12 mouse cellular contexts compared by ENCODE assay signal in the genomic region with DNA sequence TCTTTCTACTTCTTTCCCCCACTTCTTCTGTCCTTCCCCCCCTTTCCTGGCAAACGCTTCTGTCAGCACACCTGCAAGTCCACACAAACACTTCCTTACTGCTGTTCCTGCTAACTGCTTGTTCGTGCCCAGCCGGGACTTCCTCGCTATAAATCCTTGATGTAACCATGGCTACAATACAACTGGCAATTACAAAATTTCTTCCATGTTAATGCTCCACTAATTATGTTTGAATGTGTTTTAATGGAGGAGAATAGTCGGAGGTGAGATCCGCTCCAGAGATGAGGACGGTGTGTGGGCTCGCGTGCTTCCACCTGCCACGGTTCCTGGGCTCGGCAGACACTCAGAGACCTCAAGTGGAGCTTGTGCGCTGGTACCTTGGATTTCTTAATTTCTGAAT.
DNase-seq lines count a peak whose midpoint lies in the region; ATAC-seq and TF ChIP-seq lines count a peak whose summit lies in the region.
"Had no signal": no experiment of that assay in that cellular context is flagged by ENCODE, and none has a peak within 500 bp of the region (broad histone marks: within the 10 kb centered on the region; RNA-seq: fewer than 3 reads in every experiment).

No protein-coding gene starts in this region.

- WGBS in forebrain, embryonic 11.5 days: 69% methylated on average over 12 of the region's 12 CpGs
- 87% methylated on average over 12 of the region's 12 CpGs for WGBS in forebrain, embryonic 10.5 days
- 55% methylated on average over 12 of the region's 12 CpGs for WGBS in hindbrain, embryonic 16.5 days
- WGBS in midbrain, postnatal 0 days: 64% methylated on average over 12 of the region's 12 CpGs

- no peak overlapping the region for H3K9ac ChIP-seq in forebrain, embryonic 11.5 days (ENCODE audit: low read length)
- H3K9ac ChIP-seq in hindbrain, embryonic 16.5 days (ENCODE audit: low read depth, low read length): no peak overlapping the region
- no peak overlapping the region for H3K9ac ChIP-seq in midbrain, postnatal 0 days (replicated peaks; ENCODE audit: low read length, poor library complexity, severe bottlenecking)
- H3K9ac ChIP-seq: limb, embryonic 13.5 days; lung, embryonic 15.5 days had no signal

- H3K4me2 ChIP-seq in forebrain, embryonic 11.5 days (ENCODE audit: low read depth, low read length, severe bottlenecking): no peak overlapping the region
- peak overlapping the region; percentile 22; the same call in 1 of the 2 replicates for H3K4me2 ChIP-seq in hindbrain, embryonic 16.5 days (ENCODE audit: low read length)
- H3K4me2 ChIP-seq in midbrain, postnatal 0 days (ENCODE audit: low read depth, low read length, poor library complexity, severe bottlenecking): peak overlapping the region; percentile 15; the same call in 1 of the 2 replicates
- H3K4me2 ChIP-seq: limb, embryonic 13.5 days; lung, embryonic 15.5 days had no signal

- no peaks in the 10 kb centered on the region for H3K27me3 ChIP-seq in forebrain, embryonic 11.5 days (ENCODE audit: control insufficient read depth, insufficient read depth, low read length)
- no peaks in the 10 kb centered on the region for H3K27me3 ChIP-seq in forebrain, embryonic 10.5 days (ENCODE audit: poor library complexity, severe bottlenecking)
- H3K27me3 ChIP-seq in E14TG2a.4 (ENCODE audit: insufficient read depth, low read length): no peaks in the 10 kb centered on the region; the same call in 1 of the 2 replicates
- no peaks in the 10 kb centered on the region for H3K27me3 ChIP-seq in hindbrain, embryonic 16.5 days (replicated peaks; ENCODE audit: control insufficient read depth, insufficient read depth, low read length)
- no peaks in the 10 kb centered on the region for H3K27me3 ChIP-seq in midbrain, postnatal 0 days (ENCODE audit: insufficient read depth, low read length)
- H3K27me3 ChIP-seq: limb, embryonic 13.5 days; lung, embryonic 15.5 days had no signal

- no peak overlapping the region for H3K4me3 ChIP-seq in forebrain, embryonic 11.5 days (ENCODE audit: low read depth, low read length)
- H3K4me3 ChIP-seq in forebrain, embryonic 10.5 days: no peak overlapping the region
- H3K4me3 ChIP-seq in E14TG2a.4 (replicated peaks; ENCODE audit: low read length): peak overlapping the region; percentile 23; the same call in 1 of the 2 replicates
- no peak overlapping the region for H3K4me3 ChIP-seq in hindbrain, embryonic 16.5 days (ENCODE audit: low read length)
- 0 out of 2 replicates have a peak overlapping the region, but pooled peaks have one; percentile 8 for H3K4me3 ChIP-seq in midbrain, postnatal 0 days (ENCODE audit: low read depth, low read length)
- H3K4me3 ChIP-seq: limb, embryonic 13.5 days; lung, embryonic 15.5 days had no signal

- no peak overlapping the region for H3K27ac ChIP-seq in forebrain, embryonic 11.5 days (ENCODE audit: low read depth, low read length)
- H3K27ac ChIP-seq in forebrain, embryonic 10.5 days: no peak overlapping the region
- no peak overlapping the region for H3K27ac ChIP-seq in hindbrain, embryonic 16.5 days (ENCODE audit: low read depth, low read length)
- H3K27ac ChIP-seq in midbrain, postnatal 0 days (ENCODE audit: low read depth, low read length): no peak overlapping the region
- H3K27ac ChIP-seq: limb, embryonic 13.5 days; lung, embryonic 15.5 days; stomach, postnatal 0 days had no signal

- ATAC-seq in forebrain, embryonic 11.5 days (replicated peaks; ENCODE audit: low FRiP score): peak; percentile 39; the same call in 1 of the 2 replicates
- ATAC-seq in hindbrain, embryonic 16.5 days: peak; percentile 81
- ATAC-seq in midbrain, postnatal 0 days (ENCODE audit: low FRiP score): no peak

- no peak for DNase-seq in forebrain, embryonic 11.5 days (ENCODE audit: low spot score)
- no peak for DNase-seq in forebrain, embryonic 10.5 days (ENCODE audit: extremely low spot score, low spot score)
- peak; percentile 28 for DNase-seq in midbrain, postnatal 0 days (ENCODE audit: low spot score)
- no peak for DNase-seq in urinary bladder, postnatal 10 days (ENCODE audit: low spot score)
- no peak for DNase-seq in lung, adult 18-20 months
- no peak for DNase-seq in kidney, adult 8-10 months
- DNase-seq: kidney, postnatal 10 days had no signal

- H3K4me1 ChIP-seq in forebrain, embryonic 11.5 days (replicated peaks; ENCODE audit: control insufficient read depth, insufficient read depth, low read length): no peaks in the 10 kb centered on the region; the same call in 1 of the 2 replicates
- H3K4me1 ChIP-seq in forebrain, embryonic 10.5 days: peaks cover 9% of the 10 kb centered on the region; the same call in 1 of the 2 replicates
- H3K4me1 ChIP-seq in E14TG2a.4 (replicated peaks; ENCODE audit: low read depth, low read length): no peaks in the 10 kb centered on the region; the same call in 1 of the 2 replicates
- H3K4me1 ChIP-seq in hindbrain, embryonic 16.5 days (ENCODE audit: control insufficient read depth, insufficient read depth, low read depth, low read length): no peaks in the 10 kb centered on the region
- H3K4me1 ChIP-seq in midbrain, postnatal 0 days (ENCODE audit: insufficient read depth, low read length): no peaks in the 10 kb centered on the region
- H3K4me1 ChIP-seq: limb, embryonic 13.5 days; lung, embryonic 15.5 days had no signal

- H3K36me3 ChIP-seq in forebrain, embryonic 11.5 days (ENCODE audit: control insufficient read depth, insufficient read depth, low read length): no peaks in the 10 kb centered on the region
- H3K36me3 ChIP-seq in forebrain, embryonic 10.5 days (replicated peaks): no peaks in the 10 kb centered on the region
- no peaks in the 10 kb centered on the region for H3K36me3 ChIP-seq in E14TG2a.4 (ENCODE audit: insufficient read depth, low read length)
- H3K36me3 ChIP-seq in hindbrain, embryonic 16.5 days (ENCODE audit: control insufficient read depth, insufficient read depth, low read length): no peaks in the 10 kb centered on the region
- H3K36me3 ChIP-seq in midbrain, postnatal 0 days (ENCODE audit: insufficient read depth, low read length): no peaks in the 10 kb centered on the region
- H3K36me3 ChIP-seq: limb, embryonic 13.5 days; lung, embryonic 15.5 days had no signal

- no peaks in the 10 kb centered on the region for H3K9me3 ChIP-seq in forebrain, embryonic 11.5 days (ENCODE audit: control insufficient read depth, low read length)
- no peaks in the 10 kb centered on the region for H3K9me3 ChIP-seq in forebrain, embryonic 10.5 days
- no peaks in the 10 kb centered on the region for H3K9me3 ChIP-seq in E14TG2a.4 (ENCODE audit: low read length)
- no peaks in the 10 kb centered on the region for H3K9me3 ChIP-seq in hindbrain, embryonic 16.5 days (ENCODE audit: control insufficient read depth, low read length)
- no peaks in the 10 kb centered on the region for H3K9me3 ChIP-seq in midbrain, postnatal 0 days (ENCODE audit: low read length)
- H3K9me3 ChIP-seq: limb, embryonic 13.5 days; lung, embryonic 15.5 days had no signal

- no peak for TF ChIP-seq CTCF in E14TG2a.4 (conservative IDR thresholded peaks at IDR 0.05; ENCODE audit: low read length)
- no peak for TF ChIP-seq CTCF in midbrain, postnatal 0 days (IDR thresholded peaks at IDR 0.05)

Comparison
In these comparisons a context has a peak if more than half of its experiments do, and no peak if none do; other contexts are left out.
1. H3K4me3 ChIP-seq: peak in E14TG2a.4 (single experiment) and midbrain, postnatal 0 days (single experiment); none in forebrain, embryonic 11.5 days (single experiment), forebrain, embryonic 10.5 days (single experiment) and hindbrain, embryonic 16.5 days (single experiment).